Mouse (Mus musculus) MEL (cell line): ENCODE measurements around the gene Kcng4. TPM values are rescaled to one million over a fixed set of nuclear protein-coding genes. Genes with fewer than 3 reads are reported as not detected.

Experiments
- DNase-seq: peaks from one replicate; pipeline ENCODE4 v3.0.0; 2011; ENCODE audit warnings: low read depth, low spot score
- H3K27ac ChIP-seq: 2 replicates; pipeline ENCODE4 v1.5.1; 2012; ENCODE audit warnings: low read depth, mild to moderate bottlenecking, control low read depth, low read length, moderate library complexity; ENCODE audit not compliant: control insufficient read depth
- H3K27me3 ChIP-seq, 2 experiments: fragments of 150-350 bp in 1 of 2; sonication (generic) in 1 of 2; 2 replicates each; pipeline ENCODE4 v1.6.1; 2012; ENCODE audit warnings: low read length in 2 of 2, mild to moderate bottlenecking in 2 of 2, improper control_type of control experiment in 1 of 2, moderate library complexity in 1 of 2; ENCODE audit not compliant: insufficient read depth in 2 of 2, control insufficient read depth in 1 of 2
- H3K36me3 ChIP-seq, 2 experiments: 2 replicates each; pipeline ENCODE4 v1.6.1; 2012 to 2014; ENCODE audit warnings: low read length in 2 of 2, improper control_type of control experiment in 1 of 2, inconsistent platforms in 1 of 2, mild to moderate bottlenecking in 1 of 2; ENCODE audit not compliant: insufficient read depth in 2 of 2, control insufficient read depth in 1 of 2
- H3K4me1 ChIP-seq, 2 experiments: fragments of 150-350 bp in 1 of 2; sonication (generic) in 1 of 2; 2 replicates each; pipeline ENCODE4 v1.6.1; 2012; ENCODE audit warnings: low read length in 2 of 2, improper control_type of control experiment in 1 of 2, mild to moderate bottlenecking in 1 of 2; ENCODE audit not compliant: insufficient read depth in 2 of 2, control insufficient read depth in 1 of 2
- H3K4me3 ChIP-seq, 2 experiments: fragments of 150-350 bp in 1 of 2; sonication (generic) in 1 of 2; 2 replicates each; pipeline ENCODE4 v1.5.1; 2012; ENCODE audit warnings: low read depth in 2 of 2, low read length in 2 of 2, mild to moderate bottlenecking in 2 of 2, moderate library complexity in 2 of 2, control low read depth in 1 of 2, improper control_type of control experiment in 1 of 2; ENCODE audit not compliant: control insufficient read depth in 1 of 2, insufficient read depth in 1 of 2
- H3K79me2 ChIP-seq: 2 replicates; pipeline ENCODE4 v1.6.1; 2012; ENCODE audit warnings: mild to moderate bottlenecking, low read length, moderate library complexity; ENCODE audit not compliant: control insufficient read depth, poor library complexity, insufficient read depth
- H3K9ac ChIP-seq: 2 replicates; pipeline ENCODE4 v1.6.1; 2012; ENCODE audit warnings: low read depth, mild to moderate bottlenecking, control low read depth, low read length, moderate library complexity; ENCODE audit not compliant: control insufficient read depth, poor library complexity, severe bottlenecking
- H3K9me3 ChIP-seq: fragments of 150-350 bp; sonication (generic); replicated peaks from 2 replicates; pipeline ENCODE4 v1.6.1; 2012; ENCODE audit warnings: mild to moderate bottlenecking, low read length, improper control_type of control experiment, moderate library complexity; ENCODE audit not compliant: insufficient read depth
- BHLHE40 ChIP-seq: IDR thresholded peaks from 2 replicates; pipeline ENCODE4 v1.6.1; 2012; ENCODE audit warnings: low read depth, mild to moderate bottlenecking, inconsistent platforms, low read length, improper control_type of control experiment, borderline replicate concordance
- CHD2 ChIP-seq: IDR thresholded peaks from 2 replicates; pipeline ENCODE4 v1.6.1; 2011; ENCODE audit warnings: low read length, improper control_type of control experiment
- CTCF ChIP-seq, 3 experiments: IDR thresholded peaks in 2 of 3; conservative IDR thresholded peaks in 1 of 3; 2 replicates each; pipeline ENCODE4 v1.5.1; 2011 to 2012; ENCODE audit warnings: low read length in 3 of 3, low read depth in 2 of 3, mild to moderate bottlenecking in 2 of 3, improper control_type of control experiment in 1 of 3, inconsistent platforms in 1 of 3, mixed read lengths in 1 of 3, moderate library complexity in 1 of 3; ENCODE audit not compliant: control insufficient read depth in 1 of 3, insufficient read depth in 1 of 3, poor library complexity in 1 of 3, severe bottlenecking in 1 of 3
- E2F4 ChIP-seq: IDR thresholded peaks from 2 replicates; pipeline ENCODE4 v1.6.1; 2011; ENCODE audit warnings: low read depth, low read length, improper control_type of control experiment, borderline replicate concordance
- ELF1 ChIP-seq: IDR thresholded peaks from 2 replicates; pipeline ENCODE4 v1.6.1; 2014; ENCODE audit warnings: low read depth, mild to moderate bottlenecking, inconsistent platforms, low read length, improper control_type of control experiment, moderate library complexity
- EP300 ChIP-seq, 2 experiments: IDR thresholded peaks; 2 replicates each; pipeline ENCODE4 v1.6.1; 2011; ENCODE audit warnings: improper control_type of control experiment in 2 of 2, low read length in 2 of 2, low read depth in 1 of 2, mild to moderate bottlenecking in 1 of 2
- ETS1 ChIP-seq: IDR thresholded peaks from 2 replicates; pipeline ENCODE4 v1.6.1; 2012; ENCODE audit warnings: low read depth, mild to moderate bottlenecking, inconsistent platforms, low read length, improper control_type of control experiment, moderate library complexity
- GABPA ChIP-seq: IDR thresholded peaks from 2 replicates; pipeline ENCODE4 v1.6.1; 2012; ENCODE audit warnings: low read depth, mild to moderate bottlenecking, inconsistent platforms, low read length, improper control_type of control experiment, moderate library complexity
- GATA1 ChIP-seq: IDR thresholded peaks from 2 replicates; pipeline ENCODE4 v1.6.1; 2011; ENCODE audit warnings: low read depth, low read length, improper control_type of control experiment
- HCFC1 ChIP-seq: IDR thresholded peaks from 2 replicates; pipeline ENCODE4 v1.6.1; 2012; ENCODE audit warnings: low read depth, mild to moderate bottlenecking, inconsistent platforms, low read length, improper control_type of control experiment, moderate library complexity
- JUND ChIP-seq: IDR thresholded peaks from 2 replicates; pipeline ENCODE4 v1.6.1; 2011; ENCODE audit warnings: low read depth, mild to moderate bottlenecking, improper control_type of control experiment, low read length
- KAT2A ChIP-seq: conservative IDR thresholded peaks from 2 replicates; pipeline ENCODE4 v1.6.1; 2012; ENCODE audit warnings: low read depth, low read length, improper control_type of control experiment, inconsistent platforms
- MAFK ChIP-seq: IDR thresholded peaks from 2 replicates; pipeline ENCODE4 v1.6.1; 2011; ENCODE audit warnings: low read depth, mild to moderate bottlenecking, low read length, improper control_type of control experiment, borderline replicate concordance
- MAX ChIP-seq: IDR thresholded peaks from 2 replicates; pipeline ENCODE4 v1.6.1; 2011; ENCODE audit warnings: low read length, improper control_type of control experiment
- MXI1 ChIP-seq: IDR thresholded peaks from 2 replicates; pipeline ENCODE4 v1.6.1; 2011; ENCODE audit warnings: mild to moderate bottlenecking, low read depth, low read length, improper control_type of control experiment
- NELFE ChIP-seq: IDR thresholded peaks from 2 replicates; pipeline ENCODE4 v1.6.1; 2011; ENCODE audit warnings: low read depth, low read length, improper control_type of control experiment
- POLR2A ChIP-seq, 2 experiments: IDR thresholded peaks; 2 replicates each; pipeline ENCODE4 v1.6.1; 2011 to 2012; ENCODE audit warnings: low read length in 2 of 2, mild to moderate bottlenecking in 2 of 2, control low read depth in 1 of 2, improper control_type of control experiment in 1 of 2, low read depth in 1 of 2, moderate library complexity in 1 of 2; ENCODE audit not compliant: control insufficient read depth in 1 of 2, insufficient read depth in 1 of 2, poor library complexity in 1 of 2
- POLR2AphosphoS2 ChIP-seq: IDR thresholded peaks from 2 replicates; pipeline ENCODE4 v1.6.1; 2011; ENCODE audit warnings: low read length, improper control_type of control experiment
- RAD21 ChIP-seq: IDR thresholded peaks from 2 replicates; pipeline ENCODE4 v1.6.1; 2011; ENCODE audit warnings: mild to moderate bottlenecking, low read depth, low read length, improper control_type of control experiment
- SIN3A ChIP-seq: IDR thresholded peaks from 2 replicates; pipeline ENCODE4 v1.6.1; 2012; ENCODE audit warnings: low read length, improper control_type of control experiment, inconsistent platforms
- TAL1 ChIP-seq: IDR thresholded peaks from 2 replicates; pipeline ENCODE4 v1.6.1; 2012; ENCODE audit warnings: mild to moderate bottlenecking, inconsistent platforms, low read length, moderate library complexity, mixed read lengths
- TBP ChIP-seq: IDR thresholded peaks from 2 replicates; pipeline ENCODE4 v1.8.0; 2011; ENCODE audit warnings: low read depth, low read length, improper control_type of control experiment
- TCF12 ChIP-seq: IDR thresholded peaks from 2 replicates; pipeline ENCODE4 v1.6.1; 2014; ENCODE audit warnings: low read depth, mild to moderate bottlenecking, inconsistent platforms, low read length, improper control_type of control experiment, moderate library complexity
- UBTF ChIP-seq: IDR thresholded peaks from 2 replicates; pipeline ENCODE4 v1.6.1; 2012; ENCODE audit warnings: low read depth, mild to moderate bottlenecking, inconsistent platforms, low read length, improper control_type of control experiment, moderate library complexity, borderline replicate concordance; ENCODE audit not compliant: insufficient read depth
- USF2 ChIP-seq, 2 experiments: IDR thresholded peaks; 2 replicates each; pipeline ENCODE4 v1.6.1; 2011 to 2012; ENCODE audit warnings: improper control_type of control experiment in 2 of 2, low read length in 2 of 2, borderline replicate concordance in 1 of 2, inconsistent platforms in 1 of 2, low read depth in 1 of 2, mild to moderate bottlenecking in 1 of 2; ENCODE audit not compliant: insufficient read depth in 1 of 2
- ZC3H11A ChIP-seq: IDR thresholded peaks from 2 replicates; pipeline ENCODE4 v1.6.1; 2012; ENCODE audit warnings: low read depth, mild to moderate bottlenecking, inconsistent platforms, low read length, improper control_type of control experiment
- ZMIZ1 ChIP-seq: IDR thresholded peaks from 2 replicates; pipeline ENCODE4 v1.6.1; 2012; ENCODE audit warnings: low read depth, mild to moderate bottlenecking, inconsistent platforms, low read length, improper control_type of control experiment, moderate library complexity
- polyA plus RNA-seq, 2 experiments: library from polyadenylated mRNA; stranded (reverse) in 1 of 2; unstranded in 1 of 2; fragments of >175 nt in 1 of 2; fragments of >200 nt in 1 of 2; gene quantifications; 2 replicates each; pipeline versions ENCODE4 v1.2.1 to v1.2.4; 2012; ENCODE audit warnings: low replicate concordance in 2 of 2, low read depth in 1 of 2; ENCODE audit not compliant: insufficient read length in 2 of 2, insufficient read depth in 1 of 2, missing spikeins in 1 of 2
- total RNA-seq: library from RNA; depleted of rRNA; stranded (reverse); fragments of 300-350 nt; gene quantifications from 2 replicates; pipeline ENCODE4 v1.2.3, GENCODE M21; 2012

Gene Kcng4
- total and polyA plus RNA-seq, 3 experiments: not detected

DNA sequence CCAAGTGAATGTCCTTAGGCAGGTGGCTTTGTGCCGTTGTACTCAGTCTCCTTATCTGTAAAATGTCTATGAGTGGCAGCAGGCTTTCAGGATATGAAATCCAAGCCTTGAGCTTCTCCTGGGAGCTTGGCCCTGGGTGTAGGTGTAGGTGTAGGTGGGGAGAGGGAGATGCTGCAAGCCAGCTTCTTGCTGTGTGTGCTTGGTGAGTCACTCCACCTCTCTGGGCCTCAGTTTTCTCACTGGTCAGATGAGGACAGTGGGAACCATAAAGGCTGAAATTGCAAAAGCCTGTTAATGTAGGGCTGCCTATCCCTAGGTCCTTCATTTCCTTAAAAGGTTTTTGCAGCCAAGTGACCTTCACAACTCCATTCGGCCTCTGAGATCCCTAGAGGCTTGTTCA is 478 bp upstream of the Kcng4 start:
- DNase-seq: no peak
- no peak overlapping the region for H3K27ac ChIP-seq
- H3K36me3 ChIP-seq: no peaks in the 10 kb centered on the region
- no peak overlapping the region for H3K9ac ChIP-seq
- no peaks in the 10 kb centered on the region for H3K4me1 ChIP-seq
- peaks cover 0 to 2% of the 10 kb centered on the region in 2 experiments; a peak in 2 of 4 replicates for H3K27me3 ChIP-seq
- H3K9me3 ChIP-seq: no peaks in the 10 kb centered on the region
- TF ChIP-seq TCF12 (no peak), RAD21 (no peak), GABPA (no peak), JUND (no peak), USF2 (IDR thresholded peaks at IDR 0.05; ENCODE audit: borderline replicate concordance in 1 of 2, insufficient read depth in 1 of 2, low read depth in 1 of 2, low read length in 2 of 2) (no peak), EP300 (IDR thresholded peaks at IDR 0.05; ENCODE audit: low read depth in 1 of 2, low read length in 2 of 2) (no peak), CHD2 (no peak), ETS1 (no peak), CTCF (IDR thresholded peaks at IDR 0.05 in 2 of 3, conservative IDR thresholded peaks at IDR 0.05 in 1 of 3; ENCODE audit: control insufficient read depth in 1 of 3, insufficient read depth in 1 of 3, low read depth in 2 of 3, low read length in 3 of 3, poor library complexity in 1 of 3, severe bottlenecking in 1 of 3) (no peak), MXI1 (no peak), SIN3A (no peak), TBP (no peak), MAX (no peak), UBTF (no peak)
- no peaks in the 10 kb centered on the region for H3K79me2 ChIP-seq
- no peak overlapping the region for H3K4me3 ChIP-seq

DNA sequence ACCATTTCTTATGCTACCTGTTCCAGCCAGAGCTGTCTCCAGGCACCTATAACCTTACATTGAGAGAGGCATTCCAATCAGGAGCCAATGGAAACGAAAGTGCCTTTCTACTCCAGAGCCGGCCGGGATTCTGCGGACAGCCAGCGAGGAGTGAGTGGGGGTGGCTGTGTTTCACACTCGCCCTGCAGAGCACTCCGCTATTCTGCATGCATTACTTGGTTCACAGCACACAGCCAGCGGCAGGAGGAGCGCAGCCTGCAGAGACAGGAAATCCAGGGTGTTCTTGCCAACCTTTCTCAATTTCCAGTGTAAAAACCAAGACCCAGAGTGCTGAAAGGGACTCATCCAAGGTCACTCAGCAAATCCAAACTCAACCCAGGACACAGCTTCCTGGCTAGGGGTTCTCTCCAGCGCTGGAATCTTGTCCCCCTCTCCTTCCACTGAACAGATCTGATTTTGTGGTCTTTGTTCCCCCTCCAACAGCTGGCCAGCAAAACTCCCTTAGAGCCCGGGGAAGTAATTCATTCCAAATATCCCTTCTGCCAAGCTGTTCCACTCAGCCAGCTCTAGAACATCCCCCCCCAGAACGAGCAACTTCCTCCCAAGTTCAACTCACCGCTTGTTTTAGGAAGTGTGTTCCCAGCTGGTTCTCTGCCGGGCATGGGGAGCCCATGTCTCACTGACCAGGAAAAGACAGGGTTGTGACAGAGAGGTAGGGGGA is 704 bp downstream of the Kcng4 start:
- no peak overlapping the region for H3K9ac ChIP-seq
- TF ChIP-seq EP300 (IDR thresholded peaks at IDR 0.05; ENCODE audit: low read depth in 1 of 2, low read length in 2 of 2) (no peak), ZMIZ1 (no peak), UBTF (no peak), MAFK (no peak), POLR2AphosphoS2 (no peak), POLR2A (IDR thresholded peaks at IDR 0.05; ENCODE audit: control insufficient read depth in 1 of 2, insufficient read depth in 1 of 2, low read depth in 1 of 2, low read length in 2 of 2, poor library complexity in 1 of 2) (no peak), NELFE (no peak), CTCF (IDR thresholded peaks at IDR 0.05 in 2 of 3, conservative IDR thresholded peaks at IDR 0.05 in 1 of 3; ENCODE audit: control insufficient read depth in 1 of 3, insufficient read depth in 1 of 3, low read depth in 2 of 3, low read length in 3 of 3, poor library complexity in 1 of 3, severe bottlenecking in 1 of 3) (no peak), ELF1 (no peak), SIN3A (no peak), GATA1 (no peak), HCFC1 (no peak), ZC3H11A (no peak), MXI1 (no peak), USF2 (IDR thresholded peaks at IDR 0.05; ENCODE audit: borderline replicate concordance in 1 of 2, insufficient read depth in 1 of 2, low read depth in 1 of 2, low read length in 2 of 2) (no peak), TAL1 (no peak), E2F4 (no peak), BHLHE40 (no peak), TCF12 (no peak), KAT2A (no peak)
- TF ChIP-seq, all 39 proteins: peak for 0
- Histone ChIP-seq H3K4me1 (no peaks in the 10 kb centered on the region), H3K27me3 (peaks cover 0 to 4% of the 10 kb centered on the region in 2 experiments; a peak in 2 of 4 replicates), H3K36me3 (no peaks in the 10 kb centered on the region), H3K9me3 (no peaks in the 10 kb centered on the region), H3K27ac (no peak overlapping the region), H3K79me2 (no peaks in the 10 kb centered on the region), H3K4me3 (no peak overlapping the region)
- DNase-seq: no peak
